In genomic region chr11:3104501-3105260, GRCm38 (mm10) we compare ENCODE assay signal across 8 mouse cellular contexts.
A peak's percentile ranks its signal among the peaks of the same experiment; 100 is the strongest.
DNase-seq lines count a peak whose midpoint lies in the region; ATAC-seq lines count a peak whose summit lies in the region.
"Not testable (repeated sequence)": the region's sequence is repeated elsewhere in the genome, so short reads cannot be mapped to it uniquely, and the experiment has no call there.

No protein-coding gene starts in this region.

- ATAC-seq in monocyte, adult 5-6 weeks (replicated peaks; ENCODE audit: insufficient number of reproducible peaks, low FRiP score, low TSS enrichment, poor library complexity, severe bottlenecking) = 0 out of 2 replicates have a peak, but pooled peaks have one; percentile 1

- not testable (repeated sequence) for H3K27me3 ChIP-seq in splenic B cell, adult 2 months (ENCODE audit: control insufficient read depth, insufficient read depth, low read length, poor library complexity, severe bottlenecking)

- not testable (repeated sequence) for H3K36me3 ChIP-seq in splenic B cell, adult 2 months (ENCODE audit: control insufficient read depth, insufficient read depth, low read length, poor library complexity, severe bottlenecking)

- peak; percentile 78 to 83 for DNase-seq in B cell, adult 2 months
- peak; percentile 16 for DNase-seq in Muller cell, postnatal 12 days (ENCODE audit: inconsistent ontology term)
- peak; percentile 44 for DNase-seq in gastrocnemius, postnatal 10 days
- DNase-seq in liver = peak; percentile 31
- peak; percentile 36 to 53 for DNase-seq in lung, adult 18-20 months
- peak; percentile 87 for DNase-seq in splenic B cell, adult 2 months (ENCODE audit: low read depth, low spot score)
- DNase-seq in thymus, postnatal 4 days = peak; percentile 68

Comparison
In these comparisons a context has a peak if more than half of its experiments do, and no peak if none do; other contexts are left out.
1. Peak in every context shown above with its lines: DNase-seq and ATAC-seq.
2. DNase-seq: peak in every context shown above with its lines; median percentile 87 in splenic B cell, adult 2 months; 80 in B cell, adult 2 months; 68 in thymus, postnatal 4 days; 44 in lung, adult 18-20 months; 44 in gastrocnemius, postnatal 10 days; 31 in liver; 16 in Muller cell, postnatal 12 days.